ENCODE assay signal across 11 mouse cellular contexts in the genomic region with DNA sequence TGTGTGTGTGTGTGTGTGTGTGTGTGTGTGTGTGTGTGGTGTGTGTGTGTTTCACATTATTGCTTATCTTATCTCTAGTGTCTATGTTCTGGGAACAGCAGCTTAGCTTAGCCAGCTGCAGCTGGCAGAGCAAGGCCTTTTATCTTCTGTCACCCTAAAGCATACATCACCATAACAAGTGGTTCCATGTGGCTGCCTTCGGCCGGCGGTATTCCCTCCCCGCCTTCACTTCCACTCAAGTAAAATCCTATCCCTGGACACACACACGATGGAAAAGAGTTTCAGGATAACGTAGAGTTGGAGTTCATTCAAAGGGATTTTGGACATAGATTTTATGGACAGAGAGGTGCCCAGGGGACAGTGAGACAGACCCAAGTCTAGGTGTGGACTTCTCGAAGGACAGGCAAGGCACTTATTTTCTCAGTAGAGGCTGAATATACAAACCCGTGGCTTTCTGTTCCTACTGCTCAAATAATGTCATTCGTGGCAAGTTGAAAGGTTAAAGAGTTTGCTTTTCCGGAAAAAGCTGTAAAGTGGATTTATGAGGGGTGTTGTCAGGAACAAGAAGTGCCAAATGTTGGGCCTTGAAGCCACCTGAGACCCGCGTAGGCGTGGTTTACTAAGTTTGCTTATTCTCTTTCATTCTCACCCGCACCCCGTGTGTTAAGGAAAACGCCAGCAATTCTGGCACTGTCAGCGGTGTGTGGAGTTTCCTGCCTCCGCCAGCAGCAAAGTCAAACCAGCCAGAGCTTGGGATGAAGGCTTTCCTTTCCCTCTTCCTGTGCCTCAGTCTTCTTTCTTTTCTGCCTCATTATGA. TPM values are rescaled to one million over a fixed set of nuclear protein-coding genes. Genes with fewer than 3 reads are reported as not detected.
DNase-seq lines count a peak whose midpoint lies in the region; ATAC-seq and TF ChIP-seq lines count a peak whose summit lies in the region.
"Had no signal": no experiment of that assay in that cellular context is flagged by ENCODE, and none has a peak within 500 bp of the region (broad histone marks: within the 10 kb centered on the region; RNA-seq: fewer than 3 reads in every experiment).

No protein-coding gene starts in this region.

- no peak overlapping the region for H3K27ac ChIP-seq in kidney, postnatal 0 days
- H3K27ac ChIP-seq in liver, postnatal 0 days (ENCODE audit: low read depth): no peak overlapping the region
- no peak overlapping the region for H3K27ac ChIP-seq in hindbrain, embryonic 13.5 days

- no peak for TF ChIP-seq EP300 in liver, postnatal 0 days (IDR thresholded peaks at IDR 0.05; ENCODE audit: low read depth)

- no peaks in the 10 kb centered on the region for H3K36me3 ChIP-seq in kidney, postnatal 0 days (ENCODE audit: insufficient read depth, low read length)
- no peaks in the 10 kb centered on the region for H3K36me3 ChIP-seq in liver, postnatal 0 days (replicated peaks; ENCODE audit: insufficient read depth, low read length)
- H3K36me3 ChIP-seq in hindbrain, embryonic 13.5 days: no peaks in the 10 kb centered on the region

- no peaks in the 10 kb centered on the region for H3K4me1 ChIP-seq in kidney, postnatal 0 days (replicated peaks; ENCODE audit: insufficient read depth, low read length)
- no peaks in the 10 kb centered on the region for H3K4me1 ChIP-seq in liver, postnatal 0 days (ENCODE audit: insufficient read depth)
- no peaks in the 10 kb centered on the region for H3K4me1 ChIP-seq in hindbrain, embryonic 13.5 days (replicated peaks)

- no peaks in the 10 kb centered on the region for H3K9me3 ChIP-seq in kidney, postnatal 0 days (replicated peaks; ENCODE audit: low read length)
- H3K9me3 ChIP-seq in liver, postnatal 0 days (ENCODE audit: low read length): peaks cover 3% of the 10 kb centered on the region; the same call in 1 of the 2 replicates
- H3K9me3 ChIP-seq in hindbrain, embryonic 13.5 days: no peaks in the 10 kb centered on the region; the same call in 1 of the 2 replicates

- no peak overlapping the region for H3K4me3 ChIP-seq in kidney, postnatal 0 days (replicated peaks; ENCODE audit: low read depth, low read length)
- H3K4me3 ChIP-seq in liver, postnatal 0 days (ENCODE audit: low read depth, low read length): no peak overlapping the region
- H3K4me3 ChIP-seq in hindbrain, embryonic 13.5 days: no peak overlapping the region

- no peak overlapping the region for H3K9ac ChIP-seq in kidney, postnatal 0 days (ENCODE audit: low read depth, low read length)
- H3K9ac ChIP-seq in liver, postnatal 0 days (replicated peaks): no peak overlapping the region
- H3K9ac ChIP-seq in hindbrain, embryonic 13.5 days: no peak overlapping the region

- no peak for TF ChIP-seq CTCF in kidney, postnatal 0 days (IDR thresholded peaks at IDR 0.05; ENCODE audit: low read depth)
- TF ChIP-seq CTCF in liver, postnatal 0 days (IDR thresholded peaks at IDR 0.05; ENCODE audit: low read depth): no peak

- no peak for ATAC-seq in kidney, postnatal 0 days (replicated peaks; ENCODE audit: low FRiP score, low read depth)
- ATAC-seq in liver, postnatal 0 days: no peak
- no peak for ATAC-seq in hindbrain, embryonic 13.5 days (ENCODE audit: low FRiP score)

- no peaks in the 10 kb centered on the region for H3K27me3 ChIP-seq in kidney, postnatal 0 days (ENCODE audit: insufficient read depth, low read length)
- H3K27me3 ChIP-seq in liver, postnatal 0 days (ENCODE audit: insufficient read depth, low read length): 0 out of 2 replicates have a peak, but pooled peaks cover 3% of the 10 kb centered on the region
- H3K27me3 ChIP-seq in hindbrain, embryonic 13.5 days: no peaks in the 10 kb centered on the region

- 6% methylated on average over 18 of the region's 18 CpGs for WGBS in kidney, postnatal 0 days
- 33% methylated on average over 18 of the region's 18 CpGs for WGBS in liver, postnatal 0 days (ENCODE audit: insufficient replicate concordance)
- WGBS in hindbrain, embryonic 13.5 days: 67% methylated on average over 18 of the region's 18 CpGs

- 0 out of 2 replicates have a peak overlapping the region, but pooled peaks have one; percentile 0 for H3K4me2 ChIP-seq in kidney, postnatal 0 days (ENCODE audit: low read length)
- H3K4me2 ChIP-seq in liver, postnatal 0 days (ENCODE audit: low read depth, low read length): no peak overlapping the region
- H3K4me2 ChIP-seq in hindbrain, embryonic 13.5 days: no peak overlapping the region

- peak; percentile 15 for DNase-seq in kidney, adult 11 months
- DNase-seq in kidney, adult 8-10 months: no peak
- DNase-seq in embryo, embryonic 11 days: peak; percentile 51
- peak; percentile 64 for DNase-seq in kidney, postnatal 0 days (ENCODE audit: low spot score)
- DNase-seq in lung, postnatal 25 days (ENCODE audit: low spot score): peak; percentile 16
- DNase-seq in liver, postnatal 0 days: no peak
- no peak for DNase-seq in layer of hippocampus, adult 11-12 months (ENCODE audit: low spot score)
- DNase-seq: cerebellum, adult 18-20 months; right cerebral cortex, adult 18-20 months had no signal

RNA-seq across cellular contexts. Expression of gene Pla2g5, which starts 37.3 kb away (rescaled TPM):
- 0.68 and 1.0 TPM in 2 replicates for polyA plus RNA-seq in kidney, postnatal 0 days (2015; fragmentation: Nextera tagmentation; extraction: Ambion mirVana)
- not detected in 2 replicates for polyA plus RNA-seq in liver, postnatal 0 days (2015; fragmentation: Nextera tagmentation; extraction: Ambion mirVana)
- polyA plus RNA-seq in hindbrain, embryonic 13.5 days (2015; fragmentation: Nextera tagmentation; extraction: Ambion mirVana): 0.25 and 0.49 TPM in 2 replicates
- polyA plus RNA-seq: liver, embryonic 16.5 days had no signal

RNA-seq across cellular contexts. Expression of gene Gm13030, which starts 47.8 kb away (rescaled TPM):
- not detected in 2 replicates for polyA plus RNA-seq in kidney, postnatal 0 days (2015; fragmentation: Nextera tagmentation; extraction: Ambion mirVana)
- not detected in 2 replicates for polyA plus RNA-seq in liver, postnatal 0 days (2015; fragmentation: Nextera tagmentation; extraction: Ambion mirVana)
- not detected in 2 replicates for polyA plus RNA-seq in hindbrain, embryonic 13.5 days (2015; fragmentation: Nextera tagmentation; extraction: Ambion mirVana)
- polyA plus RNA-seq: liver, embryonic 16.5 days had no signal

RNA-seq across cellular contexts. Expression of gene Pla2g2d, which starts 50.4 kb away (rescaled TPM):
- 0.11 and 0.14 TPM in 2 replicates for polyA plus RNA-seq in kidney, postnatal 0 days (2015; fragmentation: Nextera tagmentation; extraction: Ambion mirVana)
- 0.05 and 0.06 TPM in 2 replicates for polyA plus RNA-seq in liver, postnatal 0 days (2015; fragmentation: Nextera tagmentation; extraction: Ambion mirVana)
- polyA plus RNA-seq in hindbrain, embryonic 13.5 days (2015; fragmentation: Nextera tagmentation; extraction: Ambion mirVana): 0.90 and 1.8 TPM in 2 replicates
- polyA plus RNA-seq: liver, embryonic 16.5 days had no signal

RNA-seq across cellular contexts. Expression of gene Pla2g2e, which starts 51.8 kb away (rescaled TPM):
- 0.47 TPM in 1 of 2 replicates, not detected in the other for polyA plus RNA-seq in kidney, postnatal 0 days (2015; fragmentation: Nextera tagmentation; extraction: Ambion mirVana)
- not detected in 2 replicates for polyA plus RNA-seq in liver, postnatal 0 days (2015; fragmentation: Nextera tagmentation; extraction: Ambion mirVana)
- polyA plus RNA-seq in hindbrain, embryonic 13.5 days (2015; fragmentation: Nextera tagmentation; extraction: Ambion mirVana): not detected in 2 replicates
- polyA plus RNA-seq: liver, embryonic 16.5 days had no signal

Comparison
In these comparisons a context has a peak if more than half of its experiments do, and no peak if none do; other contexts are left out.
1. DNase-seq: peak in kidney, adult 11 months (single experiment), embryo, embryonic 11 days (single experiment), kidney, postnatal 0 days (single experiment) and lung, postnatal 25 days (single experiment); none in kidney, adult 8-10 months (0 of 2), liver, postnatal 0 days (single experiment) and layer of hippocampus, adult 11-12 months (single experiment).